Mouse (Mus musculus) myocyte (in vitro differentiated cells): ENCODE data around the gene Egfl7. TPM values are rescaled to one million over a fixed set of nuclear protein-coding genes. Genes with fewer than 3 reads are reported as not detected.

Source experiments
- H3K27me3 ChIP-seq: one replicate; pipeline ENCODE4 v1.6.1; 2011; ENCODE audit not compliant: control insufficient read depth, insufficient read depth, insufficient read length
- H3K36me3 ChIP-seq: one replicate; pipeline ENCODE4 v1.6.1; 2011; ENCODE audit not compliant: control insufficient read depth, insufficient read depth
- H3K4me2 ChIP-seq: one replicate; pipeline ENCODE4 v1.6.1; 2011; ENCODE audit warnings: low read depth, control low read depth
- H3K4me3 ChIP-seq: one replicate; pipeline ENCODE4 v1.5.1; 2011; ENCODE audit warnings: mild to moderate bottlenecking, control low read depth, moderate library complexity
- H3K79me2 ChIP-seq: one replicate; pipeline ENCODE4 v1.6.1; 2011; ENCODE audit not compliant: control insufficient read depth, insufficient read depth
- H3ac ChIP-seq: one replicate; pipeline ENCODE4 v1.6.1; 2011; ENCODE audit not compliant: control insufficient read depth, insufficient read length
- CEBPB ChIP-seq: IDR thresholded peaks from 2 replicates; pipeline ENCODE4 v1.6.1; 2011; ENCODE audit warnings: mild to moderate bottlenecking, moderate library complexity; ENCODE audit not compliant: poor library complexity, insufficient read depth, severe bottlenecking
- E2F4 ChIP-seq: IDR thresholded peaks from one replicate; pipeline ENCODE4 v1.6.1; 2011; ENCODE audit warnings: mild to moderate bottlenecking, control low read depth, moderate library complexity; ENCODE audit not compliant: insufficient read depth
- MAX ChIP-seq: IDR thresholded peaks from one replicate; pipeline ENCODE4 v1.6.1; 2011; ENCODE audit warnings: low read depth, mild to moderate bottlenecking, control low read depth
- MYOD1 ChIP-seq, 3 experiments: IDR thresholded peaks; one replicate each; pipeline ENCODE4 v1.6.1; 2011; ENCODE audit warnings: control low read depth in 2 of 3, low read depth in 2 of 3, mild to moderate bottlenecking in 2 of 3, moderate library complexity in 1 of 3; ENCODE audit not compliant: insufficient read length in 2 of 3, control insufficient read depth in 1 of 3
- MYOG ChIP-seq, 3 experiments: IDR thresholded peaks; one replicate each; pipeline ENCODE4 v1.6.1; 2011; ENCODE audit warnings: control low read depth in 2 of 3, low read depth in 2 of 3, mild to moderate bottlenecking in 2 of 3; ENCODE audit not compliant: insufficient read length in 2 of 3, control insufficient read depth in 1 of 3, insufficient read depth in 1 of 3
- POLR2A ChIP-seq: IDR thresholded peaks from one replicate; pipeline ENCODE4 v1.6.1; 2011; ENCODE audit warnings: low read depth, mild to moderate bottlenecking, control low read depth, moderate library complexity; ENCODE audit not compliant: insufficient read length
- POLR2AphosphoS2 ChIP-seq: IDR thresholded peaks from one replicate; pipeline ENCODE4 v1.6.1; 2011; ENCODE audit warnings: low read depth, control low read depth; ENCODE audit not compliant: insufficient read length
- REST ChIP-seq: IDR thresholded peaks from one replicate; pipeline ENCODE4 v1.6.1; 2011; ENCODE audit warnings: mild to moderate bottlenecking, control low read depth, moderate library complexity; ENCODE audit not compliant: insufficient read depth, insufficient read length
- SRF ChIP-seq: IDR thresholded peaks from one replicate; pipeline ENCODE4 v1.6.1; 2011; ENCODE audit warnings: low read depth; ENCODE audit not compliant: control insufficient read depth, insufficient read length
- TCF12 ChIP-seq: IDR thresholded peaks from one replicate; pipeline ENCODE4 v1.6.1; 2011; ENCODE audit warnings: mild to moderate bottlenecking, control low read depth; ENCODE audit not compliant: poor library complexity, insufficient read depth, severe bottlenecking
- TCF3 ChIP-seq: IDR thresholded peaks from one replicate; pipeline ENCODE4 v1.6.1; 2011; ENCODE audit warnings: low read depth, control low read depth; ENCODE audit not compliant: insufficient read length
- USF1 ChIP-seq: IDR thresholded peaks from one replicate; pipeline ENCODE4 v1.6.1; 2011; ENCODE audit warnings: low read depth, mild to moderate bottlenecking, control low read depth, moderate library complexity
- polyA plus RNA-seq: library from polyadenylated mRNA; unstranded; fragments of >200 nt; fragmentation: generic; extraction: Trizol; gene quantifications from one replicate; pipeline ENCODE4 v1.2.1, GENCODE M21; 2012; ENCODE audit warnings: missing spikeins

Gene Egfl7
- polyA plus RNA-seq, 1 experiment = 2.7 TPM

GRCm38 (mm10) chr2:26596898-26597297 lies 17.1 kb downstream of the Egfl7 start:
- Histone ChIP-seq H3K79me2 (no peaks in the 10 kb centered on the region), H3K4me2 (no peak overlapping the region), H3K27me3 (no peaks in the 10 kb centered on the region), H3K36me3 (no peaks in the 10 kb centered on the region), H3ac (no peak overlapping the region), H3K4me3 (no peak overlapping the region)
- TF ChIP-seq E2F4 (no peak), USF1 (no peak)

- no peaks in the 10 kb centered on the region for H3K79me2 ChIP-seq
- H3K36me3 ChIP-seq = no peaks in the 10 kb centered on the region
- H3K27me3 ChIP-seq = no peaks in the 10 kb centered on the region
- no peak overlapping the region for H3ac ChIP-seq
- H3K4me3 ChIP-seq = no peak overlapping the region
- TF ChIP-seq TCF3 (no peak), MYOD1 (IDR thresholded peaks at IDR 0.05; ENCODE audit: control insufficient read depth in 1 of 3, insufficient read length in 2 of 3, low read depth in 2 of 3) (no peak), POLR2A (no peak), MAX (no peak), E2F4 (no peak), POLR2AphosphoS2 (no peak), REST (no peak), SRF (no peak), CEBPB (no peak), TCF12 (no peak), MYOG (IDR thresholded peaks at IDR 0.05; ENCODE audit: control insufficient read depth in 1 of 3, insufficient read depth in 1 of 3, insufficient read length in 2 of 3, low read depth in 2 of 3) (no peak), USF1 (no peak)
- no peak overlapping the region for H3K4me2 ChIP-seq
Measured at GRCm38 (mm10) chr2:26597810-26598209, 18.0 kb downstream of the Egfl7 start.

- Histone ChIP-seq H3K4me2 (no peak overlapping the region), H3K4me3 (no peak overlapping the region), H3K79me2 (no peaks in the 10 kb centered on the region), H3ac (no peak overlapping the region), H3K27me3 (no peaks in the 10 kb centered on the region), H3K36me3 (no peaks in the 10 kb centered on the region)
- no peak for TF ChIP-seq CEBPB
- no peak for TF ChIP-seq MYOG (IDR thresholded peaks at IDR 0.05; ENCODE audit: control insufficient read depth in 1 of 3, insufficient read depth in 1 of 3, insufficient read length in 2 of 3, low read depth in 2 of 3)
- no peak for TF ChIP-seq MAX
Measured at GRCm38 (mm10) chr2:26598462-26598861, 18.6 kb downstream of the Egfl7 start.

- Histone ChIP-seq H3K4me3 (no peak overlapping the region), H3K79me2 (no peaks in the 10 kb centered on the region), H3K36me3 (no peaks in the 10 kb centered on the region), H3K27me3 (no peaks in the 10 kb centered on the region), H3ac (no peak overlapping the region), H3K4me2 (no peak overlapping the region)
- TF ChIP-seq MYOD1 (IDR thresholded peaks at IDR 0.05; ENCODE audit: control insufficient read depth in 1 of 3, insufficient read length in 2 of 3, low read depth in 2 of 3) (no peak), CEBPB (no peak), TCF3 (no peak), TCF12 (no peak), MYOG (IDR thresholded peaks at IDR 0.05; ENCODE audit: control insufficient read depth in 1 of 3, insufficient read depth in 1 of 3, insufficient read length in 2 of 3, low read depth in 2 of 3) (no peak), E2F4 (no peak), MAX (no peak), SRF (no peak), POLR2AphosphoS2 (no peak), POLR2A (no peak), USF1 (no peak), REST (no peak)
Measured at GRCm38 (mm10) chr2:26599965-26600364, 20.2 kb downstream of the Egfl7 start.

GRCm38 (mm10) chr2:26600664-26601063 lies 20.9 kb downstream of the Egfl7 start:
- Histone ChIP-seq H3K4me3 (no peak overlapping the region), H3K4me2 (no peak overlapping the region), H3K79me2 (no peaks in the 10 kb centered on the region), H3K27me3 (no peaks in the 10 kb centered on the region), H3K36me3 (no peaks in the 10 kb centered on the region), H3ac (no peak overlapping the region)
- no peak for TF ChIP-seq POLR2A
- TF ChIP-seq MYOD1 (IDR thresholded peaks at IDR 0.05; ENCODE audit: control insufficient read depth in 1 of 3, insufficient read length in 2 of 3, low read depth in 2 of 3) = no peak
- no peak for TF ChIP-seq TCF12
- TF ChIP-seq TCF3 = no peak
- no peak for TF ChIP-seq USF1
- TF ChIP-seq MYOG (IDR thresholded peaks at IDR 0.05; ENCODE audit: control insufficient read depth in 1 of 3, insufficient read depth in 1 of 3, insufficient read length in 2 of 3, low read depth in 2 of 3) = no peak
- TF ChIP-seq MAX = no peak
- no peak for TF ChIP-seq CEBPB
- no peak for TF ChIP-seq E2F4
- TF ChIP-seq REST = no peak
- no peak for TF ChIP-seq POLR2AphosphoS2
- no peak for TF ChIP-seq SRF
